Mouse (Mus musculus): ENCODE data around the gene Cadm3.

Gene Cadm3

GRCm38 (mm10) chr1:173357799-173358198, 9.7 kb downstream of the Cadm3 start:
- no peak for DNase-seq

- no peak for DNase-seq
These were observed 10.8 kb downstream of the Cadm3 start for GRCm38 (mm10) chr1:173356699-173357098.

DNA sequence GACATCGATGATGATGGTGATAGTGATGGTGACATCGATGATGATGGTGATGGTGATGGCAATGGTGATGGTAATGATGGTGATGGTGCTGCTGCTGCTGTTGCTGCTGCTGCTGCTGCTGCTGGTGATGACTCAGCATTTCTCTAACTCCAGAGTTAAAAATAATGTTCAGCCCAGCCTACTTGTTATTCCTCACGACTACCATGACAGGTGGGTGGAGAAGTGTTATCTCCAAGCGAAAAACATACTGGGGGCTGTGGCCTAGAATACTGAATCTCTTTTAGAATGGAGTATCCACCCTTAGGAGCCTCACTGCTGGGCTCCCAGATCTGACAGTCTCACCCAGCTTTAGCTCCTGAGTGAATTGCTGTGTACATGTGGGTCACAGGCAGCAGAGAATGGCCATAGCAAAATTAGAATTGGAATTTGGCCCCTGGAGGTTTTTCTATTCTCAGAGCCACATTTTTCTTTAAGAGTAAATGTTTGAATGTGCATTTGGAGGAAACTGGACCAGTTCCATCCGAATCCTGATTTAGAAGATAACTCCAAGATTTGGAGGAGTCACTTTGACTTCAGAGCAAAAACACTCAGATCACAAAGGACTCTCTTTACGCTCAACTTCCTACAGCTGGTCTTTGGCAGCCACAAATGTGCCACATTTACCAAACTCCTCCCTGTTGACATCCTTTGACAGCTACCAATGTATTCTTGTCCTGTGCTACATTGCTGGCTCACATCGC, 12.2 kb downstream of the Cadm3 start:
- no peak for DNase-seq

GRCm38 (mm10) chr1:173350372-173350957, 17.0 kb downstream of the Cadm3 start, which contains the start of gene Aim2:
TSS of gene Aim2 (plus strand) at chr1:173350879.
- DNase-seq, result no peak

DNA sequence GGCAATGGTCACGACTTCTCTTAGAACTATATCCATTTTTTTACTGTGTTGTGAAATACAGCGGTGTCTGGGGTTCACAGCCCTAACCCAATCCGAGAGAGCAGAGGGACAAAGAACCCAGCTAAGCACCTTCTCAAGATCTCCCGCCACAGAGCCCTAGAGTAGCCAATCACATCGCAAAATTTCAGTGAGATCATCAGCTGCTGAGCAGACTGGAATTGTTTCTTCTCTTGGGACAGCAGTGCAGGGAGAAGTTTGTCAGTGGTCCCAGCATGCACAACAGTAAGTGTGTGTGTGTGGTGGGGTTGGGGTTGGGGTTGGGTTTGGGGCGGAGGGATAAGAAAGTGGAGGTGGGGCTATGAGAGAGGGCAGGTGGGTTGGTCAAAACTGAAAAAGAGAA, 17.5 kb downstream of the Cadm3 start:
- peak; percentile 2 to 19 for DNase-seq

- DNase-seq, result no peak
These were observed 18.3 kb downstream of the Cadm3 start for GRCm38 (mm10) chr1:173349192-173349591.

DNA sequence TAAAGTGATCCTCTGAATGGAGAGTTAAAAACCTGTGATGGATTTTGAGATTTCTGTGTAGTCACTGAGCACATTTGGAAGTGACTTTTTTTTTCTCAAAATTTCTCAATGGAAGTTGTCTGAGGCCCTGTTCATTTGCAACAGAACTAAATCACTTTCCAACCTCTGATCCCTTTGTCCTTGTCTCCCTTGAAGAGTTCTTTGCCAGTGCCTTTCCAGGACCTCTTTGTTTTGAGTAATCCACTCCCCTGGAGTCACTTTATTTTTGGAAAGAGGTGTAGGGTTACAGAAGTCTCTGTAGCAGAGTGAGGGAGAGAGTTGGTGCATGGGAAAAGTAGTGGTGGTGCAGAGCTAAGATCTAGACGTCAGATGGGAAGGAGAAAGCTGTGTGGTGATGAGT, 19.0 kb downstream of the Cadm3 start:
- DNase-seq, result no peak

- no peak for DNase-seq
These were observed 22.4 kb downstream of the Cadm3 start for GRCm38 (mm10) chr1:173345112-173345511.

- DNase-seq, result no peak
These were observed 23.6 kb downstream of the Cadm3 start for GRCm38 (mm10) chr1:173343934-173344333.

DNA sequence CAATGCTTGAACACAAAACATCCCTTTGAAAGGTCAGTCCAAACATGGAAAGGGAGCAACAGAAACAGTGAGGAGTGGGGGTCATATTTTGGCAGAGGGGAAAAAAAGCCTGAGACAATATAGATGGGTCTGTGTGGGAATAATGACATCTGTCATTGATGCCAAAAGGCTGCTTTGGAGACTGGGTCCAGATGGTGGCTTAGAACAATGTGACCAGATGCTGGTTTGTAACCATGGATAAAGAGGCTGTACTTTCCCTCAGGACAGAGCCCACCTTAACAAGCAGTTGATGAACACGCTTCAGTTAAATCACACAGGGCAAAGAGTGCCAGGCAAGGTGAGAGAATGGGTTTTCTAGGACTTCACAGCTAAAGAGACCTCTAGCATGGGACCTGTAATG, 25.1 kb downstream of the Cadm3 start:
- no peak for DNase-seq

GRCm38 (mm10) chr1:173339543-173339942, 28.0 kb downstream of the Cadm3 start:
- peak; percentile 14 to 77 for DNase-seq

DNA sequence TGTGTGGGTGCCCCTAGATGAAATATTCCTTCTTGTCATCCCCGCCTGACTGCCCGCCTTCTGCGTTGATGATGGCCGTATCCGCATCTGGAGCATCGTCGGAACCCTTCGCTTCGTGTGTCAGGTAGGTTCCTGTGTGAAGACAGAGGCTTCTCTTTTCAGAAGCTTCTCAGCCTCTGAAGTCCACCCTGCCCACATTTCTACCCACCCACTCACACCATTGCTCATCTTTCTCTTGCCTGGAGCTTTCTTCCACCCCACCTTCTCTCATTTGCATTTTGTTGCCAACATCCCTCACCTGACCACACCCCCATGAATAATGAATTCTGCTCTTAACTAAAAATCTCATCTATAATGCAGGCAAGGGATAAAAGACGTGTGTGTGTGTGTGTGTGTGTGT, 30.5 kb downstream of the Cadm3 start:
- no peak for DNase-seq

DNA sequence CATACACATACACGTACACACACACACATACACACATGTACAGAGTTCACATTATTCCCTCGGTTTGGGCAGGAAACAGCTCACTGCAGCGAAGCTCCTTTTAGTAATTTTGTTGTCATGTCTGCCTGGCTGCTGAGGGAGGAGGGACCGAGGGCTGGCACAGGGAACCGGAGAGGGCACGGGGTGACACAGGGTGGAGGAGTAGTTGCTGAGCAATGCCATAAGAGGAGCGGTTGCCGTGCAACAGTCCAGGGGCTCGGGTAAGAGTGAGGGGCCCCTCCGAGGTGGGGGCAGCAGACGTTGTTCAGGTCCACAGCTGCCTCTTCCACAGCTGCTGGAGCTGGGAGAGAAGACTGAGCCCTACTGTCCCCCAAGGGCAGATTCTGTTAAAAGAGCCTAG, 31.6 kb downstream of the Cadm3 start:
- no peak for DNase-seq

DNA sequence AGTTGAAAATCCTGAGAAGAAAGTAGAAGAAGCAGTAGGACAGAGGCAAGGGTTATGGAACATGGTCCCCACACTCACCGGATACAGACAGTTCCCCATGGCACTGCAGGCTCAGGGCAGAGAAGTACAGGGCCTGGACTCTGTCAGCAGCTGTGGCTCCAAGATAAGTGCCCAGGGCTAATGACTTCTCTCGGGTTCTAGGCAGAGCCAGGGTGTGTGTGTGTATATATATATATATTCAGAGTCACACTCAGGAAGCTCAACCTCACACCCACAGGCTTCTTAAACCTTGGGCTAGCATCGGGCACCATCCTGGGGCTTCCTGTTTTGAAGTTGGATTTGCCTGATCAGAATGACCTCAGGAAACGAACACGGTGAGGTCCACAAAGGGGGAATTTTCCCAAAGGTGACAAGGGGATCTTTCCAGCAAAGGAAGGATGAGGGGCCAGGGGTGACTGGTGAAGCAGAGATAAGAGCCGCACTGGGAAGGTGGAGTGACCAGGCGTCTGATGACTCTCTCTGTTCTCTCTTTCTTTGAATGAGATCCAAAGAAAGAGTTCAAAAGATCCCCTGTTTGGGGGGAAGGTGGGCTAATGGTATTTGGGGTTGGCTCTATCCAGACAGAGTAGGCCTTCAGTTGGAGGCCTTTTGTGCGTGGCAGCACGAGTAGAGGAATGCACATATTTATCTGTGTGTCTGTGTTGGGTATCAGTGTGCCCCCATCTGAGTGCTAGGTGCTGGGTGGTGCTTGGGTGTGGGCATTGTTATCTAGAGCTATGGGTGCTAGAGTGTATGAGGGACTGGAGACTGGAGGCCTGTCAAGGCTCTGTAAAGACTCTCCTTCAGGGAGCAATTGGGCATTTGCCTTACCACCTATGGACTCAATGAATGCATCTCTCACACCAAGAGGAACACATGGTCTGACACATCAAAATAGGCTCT, 33.9 kb downstream of the Cadm3 start, which contains the start of gene Ackr1:
Ackr1 (minus strand) TSS at position 439 of the 942 bp plus-strand sequence.
- DNase-seq, result no peak

- DNase-seq, result no peak
These were observed 35.1 kb downstream of the Cadm3 start for GRCm38 (mm10) chr1:173332418-173332817.

DNA sequence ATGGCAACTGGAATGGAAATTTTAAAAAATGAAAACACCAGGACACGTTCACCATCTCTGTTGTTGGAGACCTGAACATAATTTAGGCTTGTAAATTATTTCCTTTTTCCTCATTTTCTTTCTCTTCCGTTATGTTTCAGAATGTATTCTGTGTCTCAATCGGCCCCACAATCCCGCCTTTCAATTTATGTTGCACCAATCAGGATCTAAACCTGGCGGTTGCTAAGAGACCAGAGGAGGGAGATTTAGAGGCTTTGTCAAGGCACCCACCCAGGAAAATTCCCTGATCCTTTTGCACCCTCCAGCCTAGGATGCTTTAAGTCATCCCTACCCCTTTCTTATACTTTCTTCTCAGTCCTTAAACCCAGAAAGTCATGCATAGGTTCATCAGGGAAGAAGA, 37.8 kb downstream of the Cadm3 start:
- DNase-seq, result no peak

DNA sequence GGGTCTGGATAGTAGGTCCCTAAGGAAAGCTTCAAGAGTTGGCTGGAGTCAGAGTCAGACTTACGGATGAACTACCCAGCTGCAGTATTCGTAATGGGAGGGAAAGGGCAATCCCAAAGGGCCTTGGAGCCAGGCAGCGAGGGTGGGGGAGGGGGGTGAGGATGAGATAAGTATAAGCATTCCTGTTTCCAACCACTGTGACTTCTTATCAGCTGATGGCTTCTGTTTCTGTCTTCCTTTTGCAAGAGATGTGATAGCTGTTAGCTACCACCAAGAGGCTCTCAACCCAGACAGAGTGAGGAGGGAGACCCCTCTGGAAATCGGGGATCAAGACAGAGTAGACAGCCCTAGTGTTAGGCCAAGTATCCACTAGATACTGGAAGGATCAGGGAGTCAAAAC, 38.3 kb downstream of the Cadm3 start:
- DNase-seq, result no peak

DNA sequence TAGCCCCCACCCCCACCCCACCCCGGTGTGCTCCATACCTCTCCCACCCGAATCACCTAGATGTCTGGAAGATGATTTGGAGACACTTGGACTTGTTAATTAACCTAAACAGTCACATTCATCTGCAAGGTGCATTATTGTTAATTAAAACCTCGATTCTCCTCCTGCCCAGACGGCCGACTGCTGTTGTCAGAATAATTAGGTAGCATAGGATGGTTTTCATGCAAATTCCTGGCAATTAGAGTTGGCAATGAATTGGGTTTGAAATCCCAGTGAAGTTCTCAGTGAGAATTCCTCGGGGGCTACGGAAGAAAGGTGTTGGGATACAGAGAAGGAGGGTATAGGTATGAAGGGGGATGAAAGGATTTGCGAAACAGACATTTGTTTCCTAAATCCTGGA, 39.0 kb downstream of the Cadm3 start:
- no peak for DNase-seq

GRCm38 (mm10) chr1:173326552-173326951, 40.9 kb downstream of the Cadm3 start:
- no peak for DNase-seq

DNA sequence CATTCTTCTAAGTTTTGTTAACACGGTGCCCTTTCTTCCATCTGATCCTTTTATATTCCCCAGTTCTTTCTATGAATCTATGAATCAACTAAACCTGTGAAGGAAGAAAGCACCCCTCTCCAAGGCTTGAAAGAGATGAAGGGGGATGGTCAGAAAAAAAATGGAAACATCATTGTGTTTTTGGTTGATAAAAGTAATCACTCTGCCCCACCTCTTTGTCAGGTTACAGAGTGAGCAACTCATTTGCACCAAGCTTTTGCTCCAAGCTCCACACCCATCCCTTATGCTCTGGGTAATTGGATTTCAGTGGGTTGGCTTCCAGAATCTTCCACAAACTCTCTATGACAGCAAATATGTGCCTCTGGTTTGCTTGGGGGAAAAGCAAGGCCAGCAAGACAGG, 42.1 kb downstream of the Cadm3 start:
- no peak for DNase-seq

DNA sequence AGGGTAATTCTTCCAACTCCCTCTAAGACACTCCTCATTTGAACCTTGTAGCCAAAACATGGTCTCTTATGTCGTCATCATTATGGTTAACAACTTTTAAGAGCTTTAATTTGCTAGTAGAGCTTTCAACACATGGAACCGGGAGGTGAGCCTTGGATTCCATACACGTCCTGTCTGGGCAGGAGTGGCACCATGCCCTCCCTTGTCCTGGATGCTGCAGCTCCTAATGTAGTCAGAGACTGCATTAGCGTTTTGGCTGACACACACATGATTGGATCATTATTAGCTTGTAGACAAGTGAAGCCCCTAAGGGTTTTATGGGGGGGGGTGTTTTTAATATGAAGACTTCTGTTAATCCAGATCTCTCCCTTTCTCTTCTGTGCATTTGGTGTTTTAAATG, 42.5 kb downstream of the Cadm3 start:
- no peak for DNase-seq

DNA sequence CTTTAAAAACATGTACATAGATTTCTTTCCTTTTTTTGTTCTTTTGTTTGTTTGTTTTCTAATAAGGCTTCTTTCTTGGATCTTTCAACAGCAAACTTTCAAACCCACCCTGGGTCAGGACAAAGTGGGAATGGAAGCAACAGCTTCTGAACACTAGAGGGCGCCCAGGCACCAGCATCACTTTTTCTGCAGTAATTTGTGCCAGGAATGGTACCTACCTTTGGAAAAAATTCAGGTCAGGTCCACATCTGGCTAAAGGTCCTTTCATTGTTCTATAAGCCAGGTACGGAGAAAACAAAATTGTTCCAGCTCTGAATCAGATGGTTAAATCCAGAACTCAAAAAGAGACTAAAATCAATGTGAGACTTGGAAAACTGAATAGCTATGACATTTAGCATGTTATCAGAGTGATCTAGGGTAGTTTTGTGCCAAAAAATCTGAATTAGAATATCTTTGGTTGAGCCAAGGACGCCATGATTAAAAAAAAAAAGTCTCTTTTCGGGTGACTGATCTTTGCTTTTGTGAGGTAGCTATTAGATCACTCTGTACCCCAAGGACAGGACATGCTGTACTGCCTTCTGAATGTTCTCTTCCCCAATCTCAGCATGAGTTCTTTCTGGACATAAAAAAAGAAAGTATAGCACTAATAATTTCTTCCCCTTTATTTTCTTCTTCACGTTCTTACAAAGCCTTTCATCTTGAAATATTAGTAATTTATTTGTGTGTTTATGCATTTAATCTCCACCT, 43.5 kb downstream of the Cadm3 start:
- peak; percentile 2 to 66 for DNase-seq

GRCm38 (mm10) chr1:173322249-173322627, 45.3 kb downstream of the Cadm3 start:
- no peak for DNase-seq

Data from kidney, postnatal 36 days (tissue).